Mouse (Mus musculus) stomach, embryonic 16.5 days (tissue): ENCODE measurements at regions not wholly inside any gene's neighbourhood (a gene's known extent, or its start where the extent isn't known, plus 50 kb on each side); places are given as distances from the start of the nearest gene placed in this dataset.
"Not testable (repeated sequence)": the region's sequence is repeated elsewhere in the genome, so short reads cannot be mapped to it uniquely, and the experiment has no call there.

ENCODE experiments used
- ATAC-seq: fragments of 200-750 bp; cut with Nextera tagmentation; 2 replicates; pipeline ENCODE4 v1.8.0; 2017; ENCODE audit warnings: moderate number of reproducible peaks, moderate TSS enrichment; ENCODE audit not compliant: insufficient read depth, low FRiP score
- H3K27ac ChIP-seq: fragments of 300-500 bp; sonication (generic); 2 replicates; pipeline ENCODE4 v1.5.1; 2014; ENCODE audit warnings: low read length
- H3K27me3 ChIP-seq: fragments of 300-500 bp; sonication (generic); 2 replicates; pipeline ENCODE4 v1.6.1; 2014; ENCODE audit warnings: low read length, control low read depth, mixed read lengths; ENCODE audit not compliant: control insufficient read depth, insufficient read depth
- H3K36me3 ChIP-seq: fragments of 300-500 bp; sonication (generic); 2 replicates; pipeline ENCODE4 v1.6.1; 2014; ENCODE audit warnings: low read length; ENCODE audit not compliant: control insufficient read depth, insufficient read depth
- H3K4me1 ChIP-seq: fragments of 300-500 bp; sonication (generic); 2 replicates; pipeline ENCODE4 v1.6.1; 2014; ENCODE audit warnings: low read length, control low read depth, mixed read lengths; ENCODE audit not compliant: control insufficient read depth, insufficient read depth
- H3K4me2 ChIP-seq: fragments of 300-500 bp; sonication (generic); 2 replicates; pipeline ENCODE4 v1.6.1; 2014; ENCODE audit warnings: low read depth, low read length, mixed read lengths
- H3K4me3 ChIP-seq: fragments of 300-500 bp; sonication (generic); replicated peaks from 2 replicates; pipeline ENCODE4 v1.5.1; 2014; ENCODE audit warnings: mild to moderate bottlenecking, low read length
- H3K9ac ChIP-seq: fragments of 300-500 bp; sonication (generic); 2 replicates; pipeline ENCODE4 v1.6.1; 2014; ENCODE audit warnings: low read length
- H3K9me3 ChIP-seq: fragments of 300-500 bp; sonication (generic); replicated peaks from 2 replicates; pipeline ENCODE4 v1.6.1; 2016; ENCODE audit warnings: low read length, control low read depth; ENCODE audit not compliant: control insufficient read depth
- WGBS: fragments of 180-500 bp; shearing (Covaris S2); extraction: QIAGEN DNeasy Blood & Tissue Kit; methylation state at CpG from one replicate; pipeline ENCODE4 v1.1.7; 2014; 5-methylcytosine and 5-hydroxymethylcytosine counted together

DNA sequence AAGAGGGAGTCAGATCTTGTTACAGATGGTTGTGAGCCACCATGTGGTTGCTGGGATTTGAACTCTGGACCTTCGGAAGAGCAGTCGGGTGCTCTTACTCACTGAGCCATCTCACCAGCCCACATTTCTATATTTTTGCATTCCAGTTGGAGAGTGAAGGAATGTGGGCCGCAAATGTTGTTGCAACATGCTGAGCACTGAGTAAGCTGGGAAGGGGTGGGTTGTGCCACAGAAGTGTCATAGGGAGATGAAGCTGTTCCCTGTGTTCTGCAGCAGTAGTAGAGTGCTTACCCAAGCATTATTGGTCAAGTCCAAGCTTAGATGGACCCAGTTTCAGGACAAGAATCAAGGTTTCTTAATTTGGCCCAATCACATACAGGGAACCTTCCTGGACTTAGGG lies 169.1 kb upstream of the Cdkn3 start:
- H3K36me3 ChIP-seq = no peaks in the 10 kb centered on the region
- H3K9me3 ChIP-seq = no peaks in the 10 kb centered on the region
- no peak overlapping the region for H3K4me3 ChIP-seq
- no peak overlapping the region for H3K27ac ChIP-seq
- no peak for ATAC-seq
- H3K4me2 ChIP-seq = no peak overlapping the region
- WGBS = 94% methylated on average over 3 of the region's 3 CpGs
- H3K27me3 ChIP-seq = no peaks in the 10 kb centered on the region
- no peaks in the 10 kb centered on the region for H3K4me1 ChIP-seq
- H3K9ac ChIP-seq = no peak overlapping the region

GRCm38 (mm10) chr14:46586093-46586492 lies 174.2 kb upstream of the Cdkn3 start:
- H3K27me3 ChIP-seq = no peaks in the 10 kb centered on the region
- no peak overlapping the region for H3K4me2 ChIP-seq
- 74% methylated on average over 11 of the region's 11 CpGs for WGBS
- no peak overlapping the region for H3K27ac ChIP-seq
- no peak overlapping the region for H3K9ac ChIP-seq
- no peaks in the 10 kb centered on the region for H3K9me3 ChIP-seq
- no peaks in the 10 kb centered on the region for H3K36me3 ChIP-seq
- H3K4me3 ChIP-seq = no peak overlapping the region
- H3K4me1 ChIP-seq = no peaks in the 10 kb centered on the region
- ATAC-seq = no peak

DNA sequence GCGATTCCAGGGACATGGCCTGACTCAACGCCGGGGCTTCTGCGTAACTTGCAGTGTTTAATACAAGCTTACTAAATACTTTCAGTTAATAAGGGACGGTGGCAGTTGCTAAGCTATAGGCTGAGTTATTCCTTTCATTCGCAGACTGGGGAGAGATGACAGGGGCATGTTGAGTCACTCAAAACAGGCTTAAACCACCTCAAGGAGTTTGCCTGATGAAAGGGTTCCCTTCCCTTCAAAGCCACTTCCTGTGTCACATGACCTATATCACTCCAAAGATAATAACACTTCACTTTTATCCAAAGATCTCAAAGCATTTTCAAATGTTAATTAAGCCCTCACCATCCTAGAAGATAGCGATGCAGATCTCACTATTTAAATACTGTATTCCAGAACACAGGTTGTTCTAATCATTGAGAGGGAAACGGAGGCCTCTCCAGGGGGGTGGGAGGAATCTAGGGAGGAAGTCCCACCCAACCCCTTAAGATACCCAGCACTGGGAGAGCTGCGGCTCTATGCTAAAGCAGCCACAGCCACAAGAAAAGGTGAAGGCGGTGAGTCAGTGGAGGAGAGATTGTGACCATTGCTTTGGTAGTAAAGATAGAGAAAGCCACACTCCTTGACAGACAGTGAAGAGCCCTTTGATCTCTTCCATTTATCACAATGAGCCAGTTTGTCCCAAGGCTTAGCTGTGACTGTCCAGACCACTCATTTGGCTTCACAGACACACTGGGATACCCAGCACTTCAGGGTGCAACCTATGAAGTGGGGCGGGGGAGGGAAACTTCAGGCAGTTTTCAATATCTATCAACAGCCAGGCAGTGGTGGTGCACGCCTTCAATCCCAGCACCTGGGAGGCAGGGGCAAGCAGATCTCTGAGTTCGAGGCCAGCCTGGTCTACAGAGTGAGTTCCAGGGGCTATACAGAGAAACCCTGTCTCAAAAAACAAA lies 182.0 kb upstream of the Cdkn3 start:
- no peak for ATAC-seq
- no peak overlapping the region for H3K9ac ChIP-seq
- H3K36me3 ChIP-seq = no peaks in the 10 kb centered on the region
- no peak overlapping the region for H3K27ac ChIP-seq
- H3K4me2 ChIP-seq = no peak overlapping the region
- no peaks in the 10 kb centered on the region for H3K9me3 ChIP-seq
- no peaks in the 10 kb centered on the region for H3K4me1 ChIP-seq
- 73% methylated on average over 13 of the region's 13 CpGs for WGBS
- no peak overlapping the region for H3K4me3 ChIP-seq
- no peaks in the 10 kb centered on the region for H3K27me3 ChIP-seq

GRCm38 (mm10) chr14:46575889-46576288 lies 184.5 kb upstream of the Cdkn3 start:
- 71% methylated on average over 4 of the region's 4 CpGs for WGBS
- H3K27ac ChIP-seq = no peak overlapping the region

DNA sequence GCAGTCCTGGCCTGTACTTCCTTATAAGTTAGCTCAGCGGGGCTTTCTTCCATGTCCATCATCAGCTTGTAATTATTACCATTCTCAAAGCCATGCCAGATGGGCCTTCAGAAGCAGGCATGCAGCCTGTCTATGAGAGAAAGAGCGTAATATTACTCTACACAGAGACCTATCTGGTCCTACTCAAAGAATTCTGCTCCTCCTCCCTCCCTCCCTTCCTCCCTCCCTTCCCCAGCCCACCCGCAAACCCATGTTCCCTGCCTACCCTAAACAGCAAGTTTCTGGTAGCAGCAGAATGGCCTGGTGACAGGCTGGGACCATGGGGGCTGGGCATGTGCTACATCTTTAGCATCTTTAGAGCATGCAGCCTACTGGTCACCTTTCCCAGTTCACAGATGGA lies 184.9 kb upstream of the Cdkn3 start:
- no peaks in the 10 kb centered on the region for H3K27me3 ChIP-seq
- no peak overlapping the region for H3K27ac ChIP-seq
- H3K4me3 ChIP-seq = no peak overlapping the region
- no peaks in the 10 kb centered on the region for H3K36me3 ChIP-seq
- no peak for ATAC-seq
- no peak overlapping the region for H3K4me2 ChIP-seq
- no peaks in the 10 kb centered on the region for H3K9me3 ChIP-seq
- no peak overlapping the region for H3K9ac ChIP-seq
- H3K4me1 ChIP-seq = no peaks in the 10 kb centered on the region
- WGBS = 60% methylated on average over 3 of the region's 3 CpGs

More at GRCm38 (mm10) chr14:46575889-46576288, 184.5 kb upstream of the Cdkn3 start:
- H3K4me3 ChIP-seq = no peak overlapping the region
- no peaks in the 10 kb centered on the region for H3K27me3 ChIP-seq
- H3K9me3 ChIP-seq = no peaks in the 10 kb centered on the region
- H3K4me2 ChIP-seq = no peak overlapping the region
- no peak overlapping the region for H3K9ac ChIP-seq
- no peak for ATAC-seq
- H3K36me3 ChIP-seq = no peaks in the 10 kb centered on the region
- H3K4me1 ChIP-seq = no peaks in the 10 kb centered on the region

DNA sequence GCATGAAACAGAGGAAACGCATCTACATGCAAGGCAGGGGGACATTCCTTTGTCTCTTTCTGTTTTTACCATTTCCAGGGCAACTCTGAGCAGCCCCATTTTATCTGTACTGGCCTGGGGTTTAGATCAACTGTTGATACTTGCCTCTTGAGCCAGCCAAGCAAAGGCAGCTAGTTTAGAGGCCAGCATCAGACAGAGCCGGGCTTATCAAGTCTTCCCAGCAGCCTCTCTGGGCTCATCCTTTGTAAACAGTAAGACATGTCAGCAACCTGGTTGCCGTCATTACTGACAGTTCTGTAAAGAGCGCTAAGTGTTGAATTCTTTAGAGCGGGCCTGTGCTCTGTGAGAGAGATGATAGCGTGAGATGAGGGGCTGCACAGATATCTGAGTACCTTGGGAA lies 182.9 kb upstream of the Bmp4 start:
- H3K4me3 ChIP-seq = no peak overlapping the region
- no peak; the same call in 1 of the 2 replicates for ATAC-seq
- peaks cover 7% of the 10 kb centered on the region for H3K4me1 ChIP-seq
- WGBS = 53% methylated on average over 6 of the region's 6 CpGs
- H3K4me2 ChIP-seq = no peak overlapping the region
- no peaks in the 10 kb centered on the region for H3K36me3 ChIP-seq
- H3K27me3 ChIP-seq = no peaks in the 10 kb centered on the region
- no peaks in the 10 kb centered on the region for H3K9me3 ChIP-seq
- no peak overlapping the region for H3K9ac ChIP-seq
- no peak overlapping the region for H3K27ac ChIP-seq

DNA sequence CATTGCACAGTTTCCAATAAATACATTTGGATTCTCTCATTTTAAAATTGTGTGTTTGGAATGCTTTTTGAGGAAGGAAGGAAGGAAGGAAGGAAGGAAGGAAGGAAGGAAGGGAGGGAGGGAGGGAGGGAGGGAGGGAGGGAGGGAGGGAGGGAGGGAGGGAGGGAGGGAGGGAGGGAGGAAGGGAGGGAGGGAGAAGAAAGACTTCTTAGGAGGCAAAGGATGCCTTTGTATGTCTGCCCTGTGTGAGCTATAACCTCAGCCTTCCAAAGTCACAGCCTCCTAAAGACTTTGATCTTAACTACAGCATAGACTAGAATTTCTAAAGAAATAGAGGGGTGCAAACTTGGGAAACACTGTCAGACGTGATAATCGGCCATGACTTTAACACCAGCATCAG lies 182.5 kb upstream of the Bmp4 start:
- 65% methylated on average over 2 of the region's 2 CpGs for WGBS
- H3K36me3 ChIP-seq, H3K9ac ChIP-seq, H3K4me1 ChIP-seq, H3K9me3 ChIP-seq, H3K27me3 ChIP-seq, H3K4me2 ChIP-seq, ATAC-seq, H3K4me3 ChIP-seq, H3K27ac ChIP-seq: not testable (repeated sequence)

DNA sequence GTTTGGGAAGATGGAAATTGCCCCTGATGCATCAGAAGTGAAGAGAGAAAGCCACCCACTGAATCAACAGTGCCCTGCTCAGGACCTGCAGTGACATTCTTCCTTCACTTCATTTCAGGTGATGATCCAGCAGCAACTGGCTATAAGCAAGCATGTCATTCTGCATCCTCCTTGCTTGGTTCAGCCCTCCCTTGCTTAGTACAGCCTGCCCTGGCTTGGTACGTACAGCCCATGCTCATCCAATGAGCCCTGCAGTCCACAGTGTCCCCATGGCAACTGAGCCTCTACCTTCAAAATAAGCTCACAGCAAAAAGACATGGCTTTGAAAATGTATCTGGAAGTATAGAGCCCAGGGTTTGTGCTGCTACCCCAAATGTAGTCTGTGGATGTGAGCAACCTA lies 181.4 kb upstream of the Bmp4 start:
- 83% methylated on average over 1 of the region's 1 CpGs for WGBS
- Histone ChIP-seq H3K4me2 (no peak overlapping the region), H3K36me3 (no peaks in the 10 kb centered on the region), H3K9ac (no peak overlapping the region), H3K4me3 (no peak overlapping the region), H3K9me3 (no peaks in the 10 kb centered on the region), H3K27ac (no peak overlapping the region), H3K27me3 (no peaks in the 10 kb centered on the region), H3K4me1 (peaks cover 15% of the 10 kb centered on the region)
- no peak for ATAC-seq

GRCm38 (mm10) chr14:46569273-46569672 lies 178.8 kb upstream of the Bmp4 start:
- Histone ChIP-seq H3K4me3 (no peak overlapping the region), H3K4me1 (peaks cover 19% of the 10 kb centered on the region), H3K27me3 (no peaks in the 10 kb centered on the region), H3K36me3 (no peaks in the 10 kb centered on the region), H3K9me3 (no peaks in the 10 kb centered on the region), H3K9ac (no peak overlapping the region), H3K27ac (no peak overlapping the region), H3K4me2 (no peak overlapping the region)
- ATAC-seq = no peak
- WGBS = 56% methylated on average over 8 of the region's 8 CpGs
